Mouse (Mus musculus): ENCODE measurements around the gene Tradd. TPM values are rescaled to one million over a fixed set of nuclear protein-coding genes. Genes with fewer than 3 reads are reported as not detected.
"Not testable (repeated sequence)": the region's sequence is repeated elsewhere in the genome, so short reads cannot be mapped to it uniquely, and the experiment has no call there.

Gene Tradd
- polyA plus RNA-seq, 1 experiment from 2014 or later = 35.5 TPM

DNA sequence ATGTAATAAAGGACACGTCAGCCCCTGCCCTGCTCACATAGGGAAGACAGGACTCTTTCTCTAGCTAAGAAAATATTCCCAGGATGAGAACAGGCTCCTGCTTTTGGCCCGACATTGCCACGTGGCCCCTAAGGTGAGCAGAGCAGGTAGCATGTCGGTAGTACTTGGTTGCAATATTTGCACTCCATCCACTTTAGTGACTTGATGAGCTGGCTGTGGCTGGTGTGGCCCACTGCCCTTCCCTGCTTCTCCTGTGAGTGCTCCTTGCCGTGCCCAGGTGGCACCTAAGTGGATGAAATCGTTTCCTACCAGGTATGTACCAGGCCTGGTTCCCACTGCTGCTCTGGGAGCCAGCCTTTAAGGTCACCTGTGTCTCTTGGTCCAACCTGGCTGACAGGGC lies 12.5 kb downstream of the Tradd start:
- 74% methylated on average over 6 of the region's 6 CpGs for WGBS
- H3K27me3 ChIP-seq (replicated peaks; ENCODE audit: insufficient read depth, low read length) = no peaks in the 10 kb centered on the region
- peak; percentile 14; the same call in 1 of the 2 replicates for ATAC-seq
- no peak for DNase-seq (ENCODE audit: low spot score)
- TF ChIP-seq CTCF (IDR thresholded peaks at IDR 0.05) (no peak), EP300 (IDR thresholded peaks at IDR 0.05) (no peak)
- no peaks in the 10 kb centered on the region for H3K9me3 ChIP-seq (ENCODE audit: low read length)
- H3K9ac ChIP-seq (replicated peaks; ENCODE audit: low read depth) = no peak overlapping the region
- no peak overlapping the region for H3K4me2 ChIP-seq (replicated peaks; ENCODE audit: low read depth, low read length)
- H3K4me1 ChIP-seq (ENCODE audit: insufficient read depth, low read depth, low read length) = peaks cover 4% of the 10 kb centered on the region; the same call in 1 of the 2 replicates
- no peak overlapping the region for H3K27ac ChIP-seq (ENCODE audit: low read length)
- no peak overlapping the region for H3K4me3 ChIP-seq (ENCODE audit: low read depth, low read length)
- H3K36me3 ChIP-seq (ENCODE audit: insufficient read depth, low read length) = peaks cover 45% of the 10 kb centered on the region

DNA sequence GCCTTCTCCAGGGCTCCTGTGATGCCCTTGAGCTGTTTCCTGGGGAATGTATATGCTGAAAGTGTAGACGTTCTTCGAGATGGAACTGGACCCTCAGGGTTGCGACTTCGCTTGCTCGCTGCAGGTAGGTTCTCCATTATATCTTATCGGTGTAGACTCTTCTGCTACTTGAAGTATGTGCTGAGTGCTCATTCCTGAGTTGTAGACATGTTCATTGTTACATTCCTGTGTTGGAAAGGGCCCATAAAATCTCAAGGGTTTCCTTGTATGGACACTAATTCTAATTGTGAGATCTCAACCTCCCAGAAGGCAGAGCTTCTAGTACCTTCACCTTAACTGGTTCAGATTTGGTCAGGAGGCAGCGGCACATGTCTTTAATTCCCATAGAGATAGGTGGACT lies 23.4 kb downstream of the Tradd start:
- peaks cover 36% of the 10 kb centered on the region for H3K36me3 ChIP-seq (ENCODE audit: insufficient read depth, low read length)
- 65% methylated on average over 7 of the region's 7 CpGs for WGBS

DNA sequence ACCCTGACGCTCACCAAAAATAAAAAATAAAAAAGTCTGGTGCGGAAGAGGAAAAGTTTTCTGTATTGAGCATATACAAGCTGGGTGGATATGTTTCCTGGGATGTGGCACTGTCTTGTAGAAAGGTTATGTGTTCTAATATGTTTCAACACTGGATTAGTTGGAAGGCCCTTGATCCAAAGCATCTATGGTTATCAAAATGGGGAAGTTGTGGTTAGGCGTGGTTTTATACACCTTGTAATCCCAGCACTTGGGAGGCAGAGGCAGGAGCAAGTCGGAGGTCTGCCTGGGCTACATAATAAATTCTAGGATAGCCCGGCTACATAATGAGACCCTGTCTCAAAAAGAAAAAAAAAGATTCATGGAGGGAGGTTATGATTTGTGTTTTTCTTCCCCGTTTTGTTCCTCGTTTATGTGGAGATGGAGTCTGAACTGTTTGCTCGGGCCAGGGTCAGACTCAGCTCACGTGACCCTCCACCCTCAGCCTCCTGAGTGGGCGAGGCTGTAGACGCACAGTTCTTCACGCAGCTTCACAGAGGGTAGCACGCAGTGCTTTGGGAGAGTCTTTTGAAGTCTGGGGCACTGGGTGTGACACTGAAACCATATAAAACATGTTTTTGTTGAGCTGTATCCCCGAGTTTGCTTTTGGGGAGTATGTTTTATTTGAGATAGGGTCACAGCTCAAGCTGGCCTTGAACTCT lies 26.8 kb downstream of the Tradd start:
- Histone ChIP-seq H3K4me2 (replicated peaks; ENCODE audit: low read depth, low read length) (no peak overlapping the region), H3K9me3 (ENCODE audit: low read length) (no peaks in the 10 kb centered on the region), H3K27ac (ENCODE audit: low read length) (no peak overlapping the region), H3K9ac (replicated peaks; ENCODE audit: low read depth) (no peak overlapping the region), H3K4me3 (ENCODE audit: low read depth, low read length) (no peak overlapping the region), H3K4me1 (ENCODE audit: insufficient read depth, low read depth, low read length) (peaks cover 3% of the 10 kb centered on the region; the same call in 1 of the 2 replicates), H3K27me3 (replicated peaks; ENCODE audit: insufficient read depth, low read length) (no peaks in the 10 kb centered on the region), H3K36me3 (ENCODE audit: insufficient read depth, low read length) (peaks cover 49% of the 10 kb centered on the region)
- TF ChIP-seq EP300 (IDR thresholded peaks at IDR 0.05) (no peak), CTCF (IDR thresholded peaks at IDR 0.05) (no peak)
- DNase-seq (ENCODE audit: low spot score) = no peak
- ATAC-seq = no peak
- 88% methylated on average over 14 of the region's 14 CpGs for WGBS

More for the DNA sequence above, 23.4 kb downstream of the Tradd start:
- H3K9ac ChIP-seq (replicated peaks; ENCODE audit: low read depth) = no peak overlapping the region
- no peaks in the 10 kb centered on the region for H3K27me3 ChIP-seq (replicated peaks; ENCODE audit: insufficient read depth, low read length)
- H3K27ac ChIP-seq (ENCODE audit: low read length) = no peak overlapping the region
- TF ChIP-seq CTCF (IDR thresholded peaks at IDR 0.05) = no peak
- TF ChIP-seq EP300 (IDR thresholded peaks at IDR 0.05) = peak; percentile 69
- peak; percentile 77 for ATAC-seq
- H3K9me3 ChIP-seq (ENCODE audit: low read length) = no peaks in the 10 kb centered on the region
- H3K4me3 ChIP-seq (ENCODE audit: low read depth, low read length) = no peak overlapping the region
- no peak overlapping the region for H3K4me2 ChIP-seq (replicated peaks; ENCODE audit: low read depth, low read length)
- peak; percentile 40 for DNase-seq (ENCODE audit: low spot score)
- H3K4me1 ChIP-seq (ENCODE audit: insufficient read depth, low read depth, low read length) = no peaks in the 10 kb centered on the region

DNA sequence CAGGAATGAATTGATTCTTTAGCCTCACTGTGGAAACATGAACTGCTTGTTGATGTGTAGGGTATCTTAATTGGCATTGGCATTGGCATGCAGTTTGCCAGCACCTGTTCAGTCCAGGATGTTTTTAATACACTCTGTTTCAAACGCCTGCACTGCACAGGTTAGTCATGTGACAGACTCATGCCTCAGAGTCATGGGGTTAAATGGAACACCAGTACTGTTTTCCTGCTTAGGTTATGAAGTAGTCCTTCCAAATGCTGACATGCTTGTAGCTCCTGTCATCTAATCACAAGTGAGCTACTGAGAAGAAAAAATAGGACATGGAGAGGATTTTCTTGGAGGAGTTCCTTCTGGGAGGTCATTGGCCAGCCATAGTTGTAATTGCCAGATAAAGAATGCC lies 29.2 kb downstream of the Tradd start:
- Histone ChIP-seq H3K4me2 (replicated peaks; ENCODE audit: low read depth, low read length) (no peak overlapping the region), H3K4me1 (ENCODE audit: insufficient read depth, low read depth, low read length) (peaks cover 3% of the 10 kb centered on the region; the same call in 1 of the 2 replicates), H3K36me3 (ENCODE audit: insufficient read depth, low read length) (peaks cover 29% of the 10 kb centered on the region), H3K27ac (ENCODE audit: low read length) (no peak overlapping the region), H3K9ac (replicated peaks; ENCODE audit: low read depth) (no peak overlapping the region), H3K9me3 (ENCODE audit: low read length) (no peaks in the 10 kb centered on the region), H3K27me3 (replicated peaks; ENCODE audit: insufficient read depth, low read length) (no peaks in the 10 kb centered on the region), H3K4me3 (ENCODE audit: low read depth, low read length) (no peak overlapping the region)
- ATAC-seq (no peak), DNase-seq (ENCODE audit: low spot score) (no peak)
- TF ChIP-seq CTCF (IDR thresholded peaks at IDR 0.05) = no peak
- no peak for TF ChIP-seq EP300 (IDR thresholded peaks at IDR 0.05)
- WGBS = 58% methylated on average over 1 of the region's 1 CpGs

DNA sequence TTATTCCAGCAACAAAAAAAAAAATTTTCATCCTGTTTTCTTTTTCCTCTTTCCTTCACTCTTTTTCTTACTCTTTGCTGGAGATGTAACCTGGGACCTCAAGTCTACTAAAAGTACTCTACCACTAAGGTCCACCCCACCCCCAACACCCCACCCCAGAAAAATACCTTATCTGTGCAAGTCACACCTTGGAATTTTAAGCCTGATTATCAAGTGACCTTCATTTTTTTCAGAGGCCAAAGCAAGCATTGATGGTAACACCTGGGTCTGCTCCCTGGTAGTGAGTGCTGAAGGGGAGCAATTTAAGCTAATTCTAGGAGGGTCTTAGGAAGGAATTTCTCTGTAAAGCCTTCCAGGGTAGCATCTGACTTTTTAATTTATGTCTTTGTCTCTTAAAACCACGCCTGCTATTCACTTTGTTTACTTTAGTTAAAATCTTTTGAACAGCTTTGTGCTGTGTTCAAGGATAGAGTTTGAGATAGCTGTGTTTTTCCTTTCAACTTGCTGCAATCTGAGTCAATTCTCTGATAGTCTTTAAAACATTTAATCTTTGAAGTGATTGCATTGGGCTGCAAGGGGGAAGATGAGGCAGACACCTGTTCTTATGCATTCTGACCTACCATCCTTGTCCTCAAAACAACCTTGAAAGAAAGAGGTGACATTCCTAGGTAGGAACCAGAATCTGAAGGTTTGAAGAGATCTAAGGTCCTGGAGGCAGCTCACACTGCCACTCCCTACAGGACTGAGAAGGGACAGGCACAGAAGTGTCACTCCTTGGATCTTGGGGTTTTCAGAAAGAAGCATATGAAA lies 31.1 kb downstream of the Tradd start:
- no peak for ATAC-seq
- H3K4me3 ChIP-seq (ENCODE audit: low read depth, low read length) = no peak overlapping the region
- 30% methylated on average over 1 of the region's 1 CpGs for WGBS
- H3K9me3 ChIP-seq (ENCODE audit: low read length) = no peaks in the 10 kb centered on the region
- H3K4me1 ChIP-seq (ENCODE audit: insufficient read depth, low read depth, low read length) = peaks cover 3% of the 10 kb centered on the region; the same call in 1 of the 2 replicates
- no peak for DNase-seq (ENCODE audit: low spot score)
- H3K27ac ChIP-seq (ENCODE audit: low read length) = no peak overlapping the region
- TF ChIP-seq EP300 (IDR thresholded peaks at IDR 0.05) = no peak
- no peak for TF ChIP-seq CTCF (IDR thresholded peaks at IDR 0.05)
- no peak overlapping the region for H3K9ac ChIP-seq (replicated peaks; ENCODE audit: low read depth)
- H3K4me2 ChIP-seq (replicated peaks; ENCODE audit: low read depth, low read length) = no peak overlapping the region
- no peaks in the 10 kb centered on the region for H3K27me3 ChIP-seq (replicated peaks; ENCODE audit: insufficient read depth, low read length)
- H3K36me3 ChIP-seq (ENCODE audit: insufficient read depth, low read length) = peaks cover 16% of the 10 kb centered on the region; the same call in 1 of the 2 replicates

DNA sequence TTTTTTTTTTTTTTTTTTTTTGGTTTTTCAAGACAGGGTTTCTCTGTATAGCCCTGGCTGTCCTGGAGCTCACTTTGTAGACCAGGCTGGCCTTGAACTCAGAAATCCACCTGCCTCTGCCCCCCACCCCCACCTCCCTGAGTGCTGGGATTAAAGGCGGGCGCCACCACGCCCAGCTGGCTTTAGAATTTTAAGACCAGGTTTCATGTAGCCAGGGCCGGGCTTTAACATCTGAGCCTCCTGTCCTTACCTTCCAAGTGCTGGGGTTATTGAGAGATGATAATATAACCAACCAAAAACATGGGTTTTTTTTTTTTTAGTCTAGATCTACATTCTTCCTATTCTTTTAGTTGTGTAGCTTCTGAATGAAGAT lies 32.1 kb downstream of the Tradd start:
- H3K4me2 ChIP-seq (replicated peaks; ENCODE audit: low read depth, low read length); H3K4me1 ChIP-seq (ENCODE audit: insufficient read depth, low read depth, low read length); H3K9me3 ChIP-seq (ENCODE audit: low read length); H3K27me3 ChIP-seq (replicated peaks; ENCODE audit: insufficient read depth, low read length); DNase-seq (ENCODE audit: low spot score); H3K4me3 ChIP-seq (ENCODE audit: low read depth, low read length); H3K9ac ChIP-seq (replicated peaks; ENCODE audit: low read depth); H3K27ac ChIP-seq (ENCODE audit: low read length); ATAC-seq: not testable (repeated sequence)
- peaks cover 16% of the 10 kb centered on the region; the same call in 1 of the 2 replicates for H3K36me3 ChIP-seq (ENCODE audit: insufficient read depth, low read length)
- 89% methylated on average over 4 of the region's 4 CpGs for WGBS

Data from lung, postnatal 0 days (tissue).